Mouse (Mus musculus) CH12.LX (cell line): ENCODE measurements around the gene Ncor2. TPM values are rescaled to one million over a fixed set of nuclear protein-coding genes. Genes with fewer than 3 reads are reported as not detected.

Experiments
- DNase-seq: peaks from one replicate; pipeline ENCODE4 v3.0.0-alpha.2; 2013; ENCODE audit errors: extremely low read depth
- H3K27ac ChIP-seq: 2 replicates; pipeline ENCODE4 v1.5.1; 2012; ENCODE audit warnings: low read depth, mild to moderate bottlenecking, control low read depth, moderate library complexity; ENCODE audit not compliant: insufficient read depth
- H3K27me3 ChIP-seq: replicated peaks from 2 replicates; pipeline ENCODE3; 2012; ENCODE audit warnings: inconsistent platforms
- H3K36me3 ChIP-seq, 2 experiments: replicated peaks in 1 of 2; 2 replicates each; pipeline versions ENCODE3 to v1.6.1; 2012; ENCODE audit warnings: inconsistent platforms in 1 of 2, low read length in 1 of 2, mild to moderate bottlenecking in 1 of 2, mixed read lengths in 1 of 2, moderate library complexity in 1 of 2; ENCODE audit not compliant: control insufficient read depth in 1 of 2, insufficient read depth in 1 of 2
- H3K4me1 ChIP-seq, 2 experiments: 2 replicates each; pipeline ENCODE4 v1.6.1; 2012; ENCODE audit warnings: inconsistent platforms in 1 of 2, moderate library complexity in 1 of 2; ENCODE audit not compliant: insufficient read depth in 2 of 2, control insufficient read depth in 1 of 2
- H3K4me2 ChIP-seq: 2 replicates; pipeline ENCODE4 v1.6.1; 2012; ENCODE audit warnings: low read depth, mild to moderate bottlenecking, control low read depth; ENCODE audit not compliant: poor library complexity, insufficient read depth, severe bottlenecking
- H3K4me3 ChIP-seq, 3 experiments: fragments of 150-350 bp in 1 of 3; sonication (generic) in 1 of 3; replicated peaks in 1 of 3; 2 replicates each; pipeline versions ENCODE3 to v1.5.1; 2011 to 2012; ENCODE audit warnings: low read depth in 2 of 3, low read length in 2 of 3, mild to moderate bottlenecking in 2 of 3, moderate library complexity in 2 of 3, control low read depth in 1 of 3, improper control_type of control experiment in 1 of 3, inconsistent platforms in 1 of 3, mixed read lengths in 1 of 3; ENCODE audit not compliant: poor library complexity in 1 of 3
- H3K79me2 ChIP-seq: replicated peaks from 2 replicates; pipeline ENCODE4 v1.6.1; 2012; ENCODE audit warnings: mild to moderate bottlenecking, moderate library complexity; ENCODE audit not compliant: control insufficient read depth, poor library complexity, insufficient read depth, severe bottlenecking; ENCODE audit errors: extremely low read depth
- H3K9ac ChIP-seq: 2 replicates; pipeline ENCODE4 v1.6.1; 2012; ENCODE audit warnings: low read depth, mild to moderate bottlenecking, control low read depth, moderate library complexity; ENCODE audit not compliant: insufficient read depth
- H3K9me3 ChIP-seq: replicated peaks from 2 replicates; pipeline ENCODE3; 2012; ENCODE audit warnings: low read length, inconsistent platforms, mixed read lengths
- BHLHE40 ChIP-seq: IDR thresholded peaks from 2 replicates; pipeline ENCODE4 v1.6.1; 2011; ENCODE audit warnings: mild to moderate bottlenecking, low read depth, low read length, improper control_type of control experiment
- CHD1 ChIP-seq: IDR thresholded peaks from 2 replicates; pipeline ENCODE4 v1.6.1; 2012; ENCODE audit warnings: low read depth, low read length, improper control_type of control experiment, inconsistent platforms
- ELF1 ChIP-seq: IDR thresholded peaks from 2 replicates; pipeline ENCODE4 v1.6.1; 2014; ENCODE audit warnings: low read depth, mild to moderate bottlenecking, inconsistent platforms, low read length, improper control_type of control experiment
- EP300 ChIP-seq: IDR thresholded peaks from 2 replicates; pipeline ENCODE4 v1.6.1; 2011; ENCODE audit warnings: low read length, improper control_type of control experiment
- ETS1 ChIP-seq: conservative IDR thresholded peaks from 2 replicates; pipeline ENCODE4 v1.6.1; 2012; ENCODE audit warnings: low read depth, mild to moderate bottlenecking, inconsistent platforms, low read length, improper control_type of control experiment, moderate library complexity
- GABPA ChIP-seq: IDR thresholded peaks from 2 replicates; pipeline ENCODE4 v1.6.1; 2012; ENCODE audit warnings: low read depth, low read length, improper control_type of control experiment, inconsistent platforms; ENCODE audit not compliant: insufficient replicate concordance
- IRF4 ChIP-seq: IDR thresholded peaks from 2 replicates; pipeline ENCODE4 v1.6.1; 2014; ENCODE audit warnings: low read depth, mild to moderate bottlenecking, inconsistent platforms, low read length, improper control_type of control experiment
- MXI1 ChIP-seq: IDR thresholded peaks from 2 replicates; pipeline ENCODE4 v1.6.1; 2011; ENCODE audit warnings: mild to moderate bottlenecking, low read depth, low read length, improper control_type of control experiment
- MYC ChIP-seq: IDR thresholded peaks from 2 replicates; pipeline ENCODE4 v1.6.1; 2011; ENCODE audit warnings: low read depth, mild to moderate bottlenecking, improper control_type of control experiment, low read length
- NRF1 ChIP-seq: IDR thresholded peaks from 2 replicates; pipeline ENCODE4 v1.6.1; 2014; ENCODE audit warnings: low read depth, mild to moderate bottlenecking, inconsistent platforms, low read length, improper control_type of control experiment, moderate library complexity
- PAX5 ChIP-seq: IDR thresholded peaks from 2 replicates; pipeline ENCODE4 v1.6.1; 2012; ENCODE audit warnings: low read length, inconsistent platforms, mixed read lengths
- RAD21 ChIP-seq: IDR thresholded peaks from 2 replicates; pipeline ENCODE4 v1.6.1; 2011; ENCODE audit warnings: low read depth, mild to moderate bottlenecking, low read length, improper control_type of control experiment, moderate library complexity
- RCOR1 ChIP-seq: conservative IDR thresholded peaks from 2 replicates; pipeline ENCODE4 v1.6.1; 2012; ENCODE audit warnings: low read depth, mild to moderate bottlenecking, inconsistent platforms, low read length, improper control_type of control experiment
- SMC3 ChIP-seq: IDR thresholded peaks from 2 replicates; pipeline ENCODE4 v1.6.1; 2011; ENCODE audit warnings: low read depth, low read length, improper control_type of control experiment
- TCF12 ChIP-seq: IDR thresholded peaks from 2 replicates; pipeline ENCODE4 v1.6.1; 2014; ENCODE audit warnings: low read depth, mild to moderate bottlenecking, inconsistent platforms, low read length, improper control_type of control experiment
- ZC3H11A ChIP-seq: IDR thresholded peaks from 2 replicates; pipeline ENCODE4 v1.6.1; 2012; ENCODE audit warnings: low read depth, mild to moderate bottlenecking, inconsistent platforms, low read length, improper control_type of control experiment
- ZKSCAN1 ChIP-seq: IDR thresholded peaks from 2 replicates; pipeline ENCODE4 v1.6.1; 2012; ENCODE audit warnings: low read depth, inconsistent platforms, low read length, improper control_type of control experiment, borderline replicate concordance
- dilution Hi-C: fragments of 300-500 bp; cut with MboI; formaldehyde crosslinking; loops from 2 replicates; pipeline ENCODE4 v1.14.3; 2020; ENCODE audit warnings: low sequenced_read_pairs; ENCODE audit not compliant: extremely low pct_unique_long_range_greater_than_20kb, extremely low pct_ligation_motif_present
- in situ Hi-C: fragments of 300-500 bp; cut with MboI; formaldehyde crosslinking; loops from 3 replicates; pipeline ENCODE4 v1.14.3; 2019; ENCODE audit warnings: low sequenced_read_pairs, low pct_ligation_motif_present, low pct_unique_long_range_greater_than_20kb, mixed read lengths
- polyA plus RNA-seq: library from polyadenylated mRNA; unstranded; fragments of >175 nt; gene quantifications from 2 replicates; pipeline ENCODE4 v1.2.1, GENCODE M21; 2012; ENCODE audit warnings: low read depth; ENCODE audit not compliant: insufficient read length
- total RNA-seq, 2 experiments: library from RNA; depleted of rRNA; stranded (reverse); fragments of 300-350 nt in 1 of 2; fragments of >200 nt in 1 of 2; gene quantifications; 2 replicates each; pipeline ENCODE4 v1.2.3; 2012 to 2014

Ncor2 gene
- total and polyA plus RNA-seq, 3 experiments = 3.9 to 44.7 (median 10.8) TPM

GRCm38 (mm10) chr5:125005871-125006652 is 173.0 kb downstream of the Ncor2 start:
- no peak overlapping the region for H3K9ac ChIP-seq
- H3K79me2 ChIP-seq = no peaks in the 10 kb centered on the region
- H3K27ac ChIP-seq = no peak overlapping the region
- H3K27me3 ChIP-seq = peaks cover 7% of the 10 kb centered on the region
- no peak for DNase-seq
- dilution Hi-C loops = no loop called here
- in situ Hi-C loops = no loop called here
- H3K9me3 ChIP-seq = peaks cover 6% of the 10 kb centered on the region
- TF ChIP-seq RAD21 (no peak), EP300 (no peak), ELF1 (no peak), ZKSCAN1 (no peak), GABPA (no peak), CHD1 (no peak), RCOR1 (no peak), TCF12 (no peak), ZC3H11A (no peak), PAX5 (no peak)
- peaks cover 3 to 13% of the 10 kb centered on the region in 2 experiments; a peak in 3 of 4 replicates for H3K4me1 ChIP-seq
- no peak overlapping the region for H3K4me3 ChIP-seq
- peaks cover 0 to 19% of the 10 kb centered on the region in 2 experiments for H3K36me3 ChIP-seq
- H3K4me2 ChIP-seq = no peak overlapping the region

- no peak overlapping the region for H3K4me3 ChIP-seq
- TF ChIP-seq NRF1 (no peak), PAX5 (no peak), ZC3H11A (no peak), SMC3 (no peak), IRF4 (no peak), MXI1 (no peak), MYC (no peak), ZKSCAN1 (no peak), ETS1 (no peak), BHLHE40 (no peak)
- peaks cover 0 to 2% of the 10 kb centered on the region in 2 experiments for H3K36me3 ChIP-seq
- H3K9ac ChIP-seq = no peak overlapping the region
- H3K27ac ChIP-seq = no peak overlapping the region
- peaks cover 7% of the 10 kb centered on the region for H3K27me3 ChIP-seq
- dilution Hi-C loops (no loop called here), in situ Hi-C loops (no loop called here)
- no peaks in the 10 kb centered on the region for H3K79me2 ChIP-seq
- peaks cover 6% of the 10 kb centered on the region for H3K9me3 ChIP-seq
- peaks cover 0 to 3% of the 10 kb centered on the region in 2 experiments; a peak in 1 of 4 replicates for H3K4me1 ChIP-seq
- no peak for DNase-seq
- H3K4me2 ChIP-seq = no peak overlapping the region
Observed at GRCm38 (mm10) chr5:125003873-125004255, 175.2 kb downstream of the Ncor2 start.
